9 mouse cellular contexts compared by ENCODE assay signal in genomic region chr7:134864175-134864574, GRCm38 (mm10).
DNase-seq lines count a peak whose midpoint lies in the region; ATAC-seq and TF ChIP-seq lines count a peak whose summit lies in the region.
"Had no signal": no experiment of that assay in that cellular context is flagged by ENCODE, and none has a peak within 500 bp of the region (broad histone marks: within the 10 kb centered on the region; RNA-seq: fewer than 3 reads in every experiment).

No protein-coding gene starts in this region.

- H3K36me3 ChIP-seq in forebrain, embryonic 10.5 days (replicated peaks), result no peaks in the 10 kb centered on the region
- no peaks in the 10 kb centered on the region for H3K36me3 ChIP-seq in forebrain, postnatal 0 days (ENCODE audit: insufficient read depth)
- H3K36me3 ChIP-seq in midbrain, embryonic 10.5 days, result no peaks in the 10 kb centered on the region
- no peaks in the 10 kb centered on the region for H3K36me3 ChIP-seq in midbrain, embryonic 16.5 days (ENCODE audit: control insufficient read depth, insufficient read depth, low read length)
- H3K36me3 ChIP-seq: embryonic facial prominence, embryonic 15.5 days had no signal

- ATAC-seq in forebrain, postnatal 0 days, result no peak
- ATAC-seq in midbrain, embryonic 16.5 days, result no peak

- H3K27me3 ChIP-seq in forebrain, embryonic 10.5 days (ENCODE audit: poor library complexity, severe bottlenecking), result no peaks in the 10 kb centered on the region
- no peaks in the 10 kb centered on the region for H3K27me3 ChIP-seq in forebrain, postnatal 0 days (ENCODE audit: insufficient read depth, low read length)
- H3K27me3 ChIP-seq in midbrain, embryonic 10.5 days (ENCODE audit: low read depth, poor library complexity, severe bottlenecking), result no peaks in the 10 kb centered on the region
- no peaks in the 10 kb centered on the region for H3K27me3 ChIP-seq in midbrain, embryonic 16.5 days (ENCODE audit: control insufficient read depth, insufficient read depth, low read depth, low read length)
- H3K27me3 ChIP-seq: embryonic facial prominence, embryonic 15.5 days had no signal

- no peak overlapping the region for H3K4me2 ChIP-seq in forebrain, postnatal 0 days (ENCODE audit: low read depth)
- no peak overlapping the region for H3K4me2 ChIP-seq in midbrain, embryonic 16.5 days (ENCODE audit: low read length)
- H3K4me2 ChIP-seq: embryonic facial prominence, embryonic 15.5 days had no signal

- no peaks in the 10 kb centered on the region for H3K9me3 ChIP-seq in forebrain, embryonic 10.5 days
- H3K9me3 ChIP-seq in forebrain, postnatal 0 days (ENCODE audit: low read length), result no peaks in the 10 kb centered on the region
- H3K9me3 ChIP-seq in midbrain, embryonic 10.5 days (replicated peaks), result no peaks in the 10 kb centered on the region
- no peaks in the 10 kb centered on the region for H3K9me3 ChIP-seq in midbrain, embryonic 16.5 days (replicated peaks; ENCODE audit: control insufficient read depth, low read length, poor library complexity, severe bottlenecking)
- H3K9me3 ChIP-seq: embryonic facial prominence, embryonic 15.5 days had no signal

- DNase-seq in forebrain, embryonic 10.5 days (ENCODE audit: extremely low spot score, low spot score), result peak; percentile 24
- DNase-seq in forebrain, postnatal 0 days, result no peak
- peak; percentile 39 for DNase-seq in midbrain, embryonic 10.5 days (ENCODE audit: low spot score)
- DNase-seq in forelimb bud, embryonic 11.5 days (ENCODE audit: low read depth, low spot score), result peak; percentile 83
- peak; percentile 62 for DNase-seq in lung, postnatal 14 days
- DNase-seq in yolk sac, embryonic 10.5 days (ENCODE audit: low spot score), result peak; percentile 47
- DNase-seq in right cerebral cortex, postnatal 36 days (ENCODE audit: low spot score in 2 of 2), result no peak

- peaks cover 2% of the 10 kb centered on the region; the same call in 1 of the 2 replicates for H3K4me1 ChIP-seq in forebrain, embryonic 10.5 days
- H3K4me1 ChIP-seq in forebrain, postnatal 0 days (ENCODE audit: insufficient read depth), result no peaks in the 10 kb centered on the region
- H3K4me1 ChIP-seq in midbrain, embryonic 10.5 days, result no peaks in the 10 kb centered on the region; the same call in 1 of the 2 replicates
- no peaks in the 10 kb centered on the region for H3K4me1 ChIP-seq in midbrain, embryonic 16.5 days (ENCODE audit: control insufficient read depth, insufficient read depth, low read length)
- H3K4me1 ChIP-seq: embryonic facial prominence, embryonic 15.5 days had no signal

- H3K27ac ChIP-seq in forebrain, embryonic 10.5 days, result no peak overlapping the region
- no peak overlapping the region for H3K27ac ChIP-seq in forebrain, postnatal 0 days (ENCODE audit: low read depth, low read length)
- H3K27ac ChIP-seq in midbrain, embryonic 10.5 days (replicated peaks), result no peak overlapping the region
- H3K27ac ChIP-seq in midbrain, embryonic 16.5 days (ENCODE audit: low read length), result no peak overlapping the region
- H3K27ac ChIP-seq: embryonic facial prominence, embryonic 15.5 days had no signal

- WGBS in forebrain, embryonic 10.5 days, result 87% methylated on average over 2 of the region's 2 CpGs
- WGBS in forebrain, postnatal 0 days, result 84% methylated on average over 2 of the region's 2 CpGs
- 84% methylated on average over 2 of the region's 2 CpGs for WGBS in midbrain, embryonic 10.5 days
- WGBS in midbrain, embryonic 16.5 days, result 72% methylated on average over 2 of the region's 2 CpGs

- H3K4me3 ChIP-seq in forebrain, embryonic 10.5 days, result no peak overlapping the region
- no peak overlapping the region for H3K4me3 ChIP-seq in forebrain, postnatal 0 days (ENCODE audit: low read depth, low read length)
- H3K4me3 ChIP-seq in midbrain, embryonic 10.5 days, result no peak overlapping the region
- no peak overlapping the region for H3K4me3 ChIP-seq in midbrain, embryonic 16.5 days (ENCODE audit: low read depth, low read length)
- H3K4me3 ChIP-seq: embryonic facial prominence, embryonic 15.5 days had no signal

- no peak for TF ChIP-seq CTCF in forebrain, postnatal 0 days (IDR thresholded peaks at IDR 0.05; ENCODE audit: low read depth)

- no peak overlapping the region for H3K9ac ChIP-seq in forebrain, postnatal 0 days
- H3K9ac ChIP-seq in midbrain, embryonic 16.5 days (ENCODE audit: low read depth, low read length), result no peak overlapping the region
- H3K9ac ChIP-seq: embryonic facial prominence, embryonic 15.5 days had no signal

Comparison
In these comparisons a context has a peak if more than half of its experiments do, and no peak if none do; other contexts are left out.
1. DNase-seq: peak in forebrain, embryonic 10.5 days (single experiment), midbrain, embryonic 10.5 days (single experiment), forelimb bud, embryonic 11.5 days (single experiment), lung, postnatal 14 days (single experiment) and yolk sac, embryonic 10.5 days (single experiment); none in forebrain, postnatal 0 days (single experiment) and right cerebral cortex, postnatal 36 days (0 of 2).